Mouse (Mus musculus) liver, adult 2 months (tissue): ENCODE data around the gene Shmt2.

ENCODE experiments used
- CTCF ChIP-seq: fragments of 200-500 bp; IDR thresholded peaks from 2 replicates; pipeline ENCODE4 v1.5.1; 2011; ENCODE audit warnings: low read depth, low read length, control low read depth
- POLR2A ChIP-seq: fragments of 200-500 bp; IDR thresholded peaks from 2 replicates; pipeline ENCODE4 v1.6.1; 2011; ENCODE audit warnings: low read length, control low read depth; ENCODE audit not compliant: insufficient read depth; ENCODE audit errors: extremely low read depth

GRCm38 (mm10) chr10:127515983-127516459 lies 6.2 kb downstream of the Shmt2 start:
- no peak for TF ChIP-seq POLR2A
- TF ChIP-seq CTCF = no peak
